Mouse (Mus musculus): ENCODE measurements around the gene Chchd6.

Chchd6 gene

DNA sequence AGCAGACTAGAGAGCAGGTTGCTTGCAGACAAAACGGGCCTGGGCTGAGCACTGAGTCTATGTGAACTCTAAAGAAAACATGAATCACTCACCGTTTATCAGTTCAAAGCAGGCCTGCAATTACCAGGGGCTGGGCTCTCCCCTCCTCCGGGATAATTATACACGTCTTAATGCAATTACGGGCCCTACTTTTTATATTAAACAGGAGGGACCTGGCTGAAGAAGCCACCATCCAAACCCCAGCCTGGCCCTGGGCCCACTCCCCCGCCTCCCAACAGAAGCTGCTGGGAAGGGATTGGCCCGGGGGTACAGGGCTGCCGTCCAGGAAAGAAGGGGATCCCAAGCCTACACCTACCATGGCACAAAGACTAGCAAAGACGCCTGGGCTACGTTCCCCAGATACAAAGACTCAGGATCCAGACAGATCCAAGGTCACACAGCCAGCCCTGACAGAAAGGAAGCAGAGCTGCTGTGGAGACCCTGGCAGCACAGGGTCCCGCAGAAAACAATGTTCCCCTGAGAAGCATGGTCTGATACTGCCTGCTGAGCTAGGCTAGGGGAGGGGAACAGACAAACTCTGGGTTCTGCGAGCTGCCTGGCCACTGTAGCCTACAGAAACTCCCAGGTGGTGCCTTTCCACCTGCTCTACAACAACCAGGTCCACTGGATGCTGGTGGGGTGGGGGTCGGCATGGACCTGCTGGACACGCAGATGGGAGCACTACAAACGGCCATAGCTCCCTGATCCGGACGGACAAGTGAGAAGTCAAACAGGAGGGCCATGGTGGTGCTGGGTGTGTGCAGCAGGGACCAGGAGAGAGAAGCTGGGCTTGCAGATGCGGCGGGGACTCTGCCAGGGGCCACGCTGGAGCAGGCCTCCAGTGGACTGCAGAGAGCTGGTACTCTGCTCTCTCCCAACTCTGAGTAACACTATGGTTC lies 235.4 kb downstream of the Chchd6 start:
- no peak for DNase-seq (ENCODE audit: low spot score in 2 of 2)

GRCm38 (mm10) chr6:89359192-89359591 lies 236.3 kb downstream of the Chchd6 start:
- DNase-seq (ENCODE audit: low spot score in 2 of 2), result no peak

GRCm38 (mm10) chr6:89355661-89356060 lies 239.8 kb downstream of the Chchd6 start:
- DNase-seq (ENCODE audit: low spot score in 2 of 2), result no peak

DNA sequence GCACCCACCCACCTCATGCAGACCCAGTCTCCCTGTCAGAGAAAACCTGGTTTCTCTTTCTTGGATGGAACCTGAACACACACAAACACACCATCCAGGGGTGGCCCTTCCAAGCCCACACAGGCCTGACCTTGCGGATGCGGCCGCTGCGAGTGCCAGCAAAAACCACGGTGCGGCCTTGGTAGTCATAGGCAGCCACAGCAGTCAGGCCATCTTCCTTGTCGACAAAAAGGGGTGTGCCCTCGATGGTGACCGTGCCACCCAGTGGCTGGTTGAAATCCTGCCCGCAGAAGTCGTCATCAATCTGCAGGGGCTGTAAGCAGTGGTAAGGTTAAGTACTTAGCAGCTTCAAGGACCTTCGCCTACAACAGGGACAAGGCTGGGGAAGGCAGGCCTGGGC lies 240.7 kb downstream of the Chchd6 start:
- DNase-seq (ENCODE audit: low spot score in 2 of 2), result no peak

- no peak for DNase-seq (ENCODE audit: low spot score in 2 of 2)
Measured at GRCm38 (mm10) chr6:89354076-89354475, 241.4 kb downstream of the Chchd6 start.

DNA sequence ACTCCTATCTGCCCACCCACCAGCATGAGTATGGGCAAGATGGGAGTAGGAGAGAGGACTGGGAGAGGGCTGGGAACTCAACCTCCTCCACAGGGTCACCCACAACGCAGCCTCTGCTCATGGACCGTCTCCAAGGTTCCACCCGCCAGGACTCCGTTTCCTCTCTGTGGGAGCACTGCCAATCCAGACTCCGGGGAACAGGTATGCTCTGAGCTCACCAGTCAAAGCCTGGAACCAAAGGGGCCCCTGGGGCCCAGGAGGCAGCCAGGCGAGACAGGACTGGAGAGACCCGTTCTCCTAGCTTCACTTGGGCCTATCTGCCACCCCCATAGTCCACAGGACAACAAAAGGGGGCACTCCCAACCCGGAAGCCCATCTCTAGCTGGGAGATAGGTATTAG lies 242.4 kb downstream of the Chchd6 start:
- DNase-seq (ENCODE audit: low spot score in 2 of 2), result no peak

- DNase-seq (ENCODE audit: low spot score in 2 of 2), result peak in 1 of 2 experiments; percentile 37
Measured at GRCm38 (mm10) chr6:89351441-89352137, 243.9 kb downstream of the Chchd6 start.

- DNase-seq (ENCODE audit: low spot score in 2 of 2), result no peak
Measured at GRCm38 (mm10) chr6:89350520-89350919, 244.9 kb downstream of the Chchd6 start.

- no peak for DNase-seq (ENCODE audit: low spot score in 2 of 2)
Measured at GRCm38 (mm10) chr6:89350037-89350515, 245.4 kb downstream of the Chchd6 start.

GRCm38 (mm10) chr6:89348363-89348762 lies 247.1 kb downstream of the Chchd6 start:
- DNase-seq (ENCODE audit: low spot score in 2 of 2), result peak in 1 of 2 experiments; percentile 52

GRCm38 (mm10) chr6:89347792-89348191 lies 247.7 kb downstream of the Chchd6 start:
- no peak for DNase-seq (ENCODE audit: low spot score in 2 of 2)

GRCm38 (mm10) chr6:89345855-89346254 lies 249.6 kb downstream of the Chchd6 start:
- no peak for DNase-seq (ENCODE audit: low spot score in 2 of 2)

- no peak for DNase-seq (ENCODE audit: low spot score in 2 of 2)
Measured at GRCm38 (mm10) chr6:89345486-89345785, 250.0 kb downstream of the Chchd6 start.

DNA sequence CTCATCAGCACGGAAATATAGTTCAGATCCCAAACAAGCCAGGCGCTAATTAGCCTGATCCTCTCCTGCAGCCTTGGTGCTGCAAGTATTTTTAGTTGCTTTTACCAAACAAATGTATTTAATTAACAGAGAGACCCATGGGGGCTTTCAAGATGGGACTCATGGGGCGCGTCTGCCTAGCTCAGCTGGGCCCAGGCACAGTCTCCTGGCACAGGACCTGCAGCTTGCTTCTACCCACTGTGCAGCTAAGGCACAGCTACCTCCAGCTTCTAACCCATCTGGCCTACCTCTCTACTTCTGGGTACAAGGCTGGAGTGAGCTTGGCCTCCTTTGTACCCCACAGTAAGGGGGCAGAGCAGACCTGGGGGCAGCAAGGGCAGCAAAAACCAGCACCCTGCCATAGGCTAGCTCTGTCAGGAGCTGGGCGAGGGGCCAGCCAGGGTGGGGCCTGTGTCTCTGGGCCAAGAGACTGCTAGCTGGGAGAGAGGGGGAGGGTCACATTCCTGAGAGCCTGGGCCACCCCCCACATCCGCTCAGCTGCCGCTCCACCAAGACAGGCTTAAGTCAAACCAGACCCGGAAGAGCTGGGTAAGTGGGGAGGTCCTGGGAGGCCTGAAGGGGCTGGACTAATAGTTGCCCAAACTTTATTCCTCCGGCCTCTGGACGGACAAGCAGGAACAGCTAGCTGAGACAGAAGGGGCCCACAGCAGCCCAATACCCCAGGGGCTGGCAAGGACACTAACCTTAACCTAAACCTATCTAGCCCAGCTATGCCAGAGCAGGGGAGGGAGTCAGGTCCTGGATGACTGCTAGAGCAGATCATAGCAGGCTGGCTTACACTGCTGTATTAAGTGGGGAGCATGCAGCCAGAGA lies 250.6 kb downstream of the Chchd6 start:
- peak in 1 of 2 experiments; percentile 32 for DNase-seq (ENCODE audit: low spot score in 2 of 2)

GRCm38 (mm10) chr6:89341981-89342380 lies 253.5 kb downstream of the Chchd6 start:
- DNase-seq (ENCODE audit: low spot score in 2 of 2), result no peak

DNA sequence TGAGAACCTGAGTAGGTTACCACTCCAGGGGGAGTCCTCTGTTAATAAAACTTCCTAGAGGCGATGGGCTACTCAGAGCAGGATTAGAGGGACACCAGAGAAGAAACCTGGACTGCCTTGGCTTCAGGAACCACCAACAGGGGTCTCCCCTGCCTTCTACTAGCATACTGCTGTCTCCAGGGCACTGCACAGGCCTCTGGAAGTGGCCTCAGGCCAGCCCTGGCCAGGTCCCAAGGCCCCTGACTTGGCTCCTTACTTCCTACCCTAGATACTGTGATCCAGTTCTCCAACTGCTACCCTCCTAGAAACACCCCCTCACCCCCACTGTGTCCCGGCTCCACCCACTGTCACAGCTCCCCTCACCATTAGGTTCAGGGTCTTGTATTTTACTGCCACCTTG lies 256.0 kb downstream of the Chchd6 start:
- DNase-seq (ENCODE audit: low spot score in 2 of 2), result peak in 1 of 2 experiments; percentile 62

DNA sequence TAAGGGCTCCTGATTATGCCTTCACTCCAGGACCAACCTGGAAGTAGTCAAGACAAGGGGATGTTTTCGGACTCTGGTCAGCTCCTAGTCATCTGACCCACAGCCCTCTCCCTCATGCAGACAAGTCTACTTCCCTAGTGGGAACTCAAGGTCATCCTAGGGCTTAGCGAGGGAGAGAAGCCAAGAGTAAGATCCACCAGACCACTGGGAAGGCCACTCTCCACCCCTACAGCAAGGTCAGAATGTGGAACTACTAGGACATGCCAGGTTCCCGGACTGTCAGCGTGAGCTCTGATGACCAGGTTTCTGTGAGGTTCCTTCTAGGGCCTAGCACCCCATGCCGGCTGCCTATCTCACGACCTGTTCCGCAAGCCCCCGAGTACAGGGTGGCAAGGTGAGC lies 256.7 kb downstream of the Chchd6 start:
- no peak for DNase-seq (ENCODE audit: low spot score in 2 of 2)

DNA sequence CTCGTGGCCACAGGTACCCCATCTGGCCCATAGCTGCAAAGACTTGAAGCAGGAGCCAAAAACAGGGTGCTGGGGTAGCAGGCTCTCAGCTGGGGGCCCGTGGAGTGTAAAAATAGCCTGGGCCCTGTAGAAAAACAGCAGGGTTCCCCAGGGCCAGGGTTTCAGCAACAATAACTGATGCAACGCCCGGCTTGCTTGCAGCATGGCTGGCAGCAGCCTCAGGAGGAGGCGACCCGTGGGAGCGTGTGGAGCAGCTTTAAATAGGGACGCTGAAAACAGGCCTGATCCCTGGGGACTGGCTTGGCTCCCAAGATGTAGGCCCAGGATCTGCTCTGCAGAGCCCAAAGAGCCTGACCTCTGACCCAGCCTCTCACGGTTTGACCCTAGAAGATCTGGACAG lies 257.9 kb downstream of the Chchd6 start:
- DNase-seq (ENCODE audit: low spot score in 2 of 2), result no peak

DNA sequence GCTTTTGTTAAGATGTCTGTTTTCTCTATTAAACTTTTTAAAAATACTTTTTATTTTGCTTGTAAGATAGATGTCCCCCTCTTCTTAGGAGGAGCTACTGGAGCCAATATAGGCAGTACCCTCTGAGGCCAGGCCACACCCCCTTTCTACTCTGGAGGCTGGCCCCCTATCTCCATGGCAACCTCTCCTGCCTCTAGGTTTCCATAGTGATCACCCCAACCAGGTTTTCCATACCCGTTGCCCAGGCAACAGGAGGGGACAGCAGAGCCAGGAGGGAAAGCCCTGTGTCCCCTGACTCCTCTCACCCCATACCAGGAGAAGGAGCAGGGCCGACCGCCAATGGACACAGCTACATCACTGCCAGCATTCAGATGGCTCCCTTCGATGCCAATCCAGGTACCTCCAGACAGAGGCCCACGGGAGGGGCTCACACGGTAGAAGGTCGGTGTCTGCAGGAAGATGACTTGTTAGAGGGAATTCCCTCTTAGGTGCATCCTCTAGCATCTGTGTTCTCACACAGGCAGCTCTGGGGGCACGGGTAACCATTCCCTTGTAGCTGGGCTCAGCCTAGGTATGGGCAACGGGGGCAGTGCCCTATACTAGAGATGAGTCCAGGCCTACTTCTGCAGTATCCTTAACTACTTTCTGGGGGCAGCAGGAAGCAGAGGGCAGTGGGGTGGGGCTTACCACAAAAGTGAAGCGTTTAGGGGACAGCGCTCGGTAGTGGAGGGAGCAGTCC lies 261.3 kb downstream of the Chchd6 start:
- peak in 1 of 2 experiments; percentile 32 for DNase-seq (ENCODE audit: low spot score in 2 of 2)

Data from cerebellum, postnatal 4 days (tissue).